9 mouse cellular contexts compared by ENCODE assay signal in the genomic region with DNA sequence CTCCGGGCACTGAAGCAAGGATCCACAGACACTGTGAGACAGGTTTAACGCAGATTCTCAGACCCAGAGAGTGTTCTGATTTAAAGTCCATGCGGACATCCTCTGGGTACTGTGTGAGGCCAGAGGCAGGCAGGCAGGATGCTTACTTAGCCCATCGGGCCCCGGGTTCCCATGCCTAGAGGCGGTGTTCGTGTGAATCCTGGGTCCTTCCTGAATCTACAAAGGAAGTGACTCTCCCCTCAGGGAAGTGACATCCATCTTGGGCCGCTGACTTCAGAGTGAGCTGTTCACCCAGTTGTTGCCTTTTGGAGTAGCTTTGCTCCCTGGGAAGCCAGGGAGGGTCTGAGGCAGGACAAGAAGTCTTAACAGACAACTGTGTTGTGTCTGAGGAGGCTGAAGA. TPM values are rescaled to one million over a fixed set of nuclear protein-coding genes. Genes with fewer than 3 reads are reported as not detected.
DNase-seq lines count a peak whose midpoint lies in the region; ATAC-seq and TF ChIP-seq lines count a peak whose summit lies in the region.
"Had no signal": no experiment of that assay in that cellular context is flagged by ENCODE, and none has a peak within 500 bp of the region (broad histone marks: within the 10 kb centered on the region; RNA-seq: fewer than 3 reads in every experiment).

No protein-coding gene starts in this region.

- DNase-seq in gastrocnemius, adult 2 months: no peak
- no peak for DNase-seq in gastrocnemius, postnatal 36 days
- DNase-seq in midbrain, embryonic 14.5 days: no peak
- DNase-seq in midbrain, embryonic 11.5 days (ENCODE audit: low spot score, missing footprints): no peak
- no peak for DNase-seq in gastrocnemius, adult 8-10 months (ENCODE audit: low spot score in 2 of 2)
- DNase-seq in right cerebral cortex, postnatal 10 days (ENCODE audit: low spot score in 2 of 2): no peak
- DNase-seq: left cerebral cortex, postnatal 4 days had no signal

- H3K27ac ChIP-seq in gastrocnemius, adult 2 months: peak overlapping the region; percentile 77
- 0 out of 2 replicates have a peak overlapping the region, but pooled peaks have one; percentile 1 for H3K27ac ChIP-seq in midbrain, embryonic 14.5 days (replicated peaks; ENCODE audit: low read depth, low read length)
- H3K27ac ChIP-seq in midbrain, embryonic 11.5 days (ENCODE audit: low read depth, low read length): no peak overlapping the region; the same call in 1 of the 2 replicates
- H3K27ac ChIP-seq in limb, embryonic 12.5 days: peak overlapping the region; percentile 29; the same call in 1 of the 2 replicates
- peak overlapping the region; percentile 67; the same call in 1 of the 2 replicates for H3K27ac ChIP-seq in stomach, embryonic 15.5 days

- ATAC-seq in midbrain, embryonic 14.5 days (ENCODE audit: low FRiP score, low TSS enrichment): no peak
- ATAC-seq in midbrain, embryonic 11.5 days (ENCODE audit: low FRiP score): no peak
- ATAC-seq in limb, embryonic 12.5 days (ENCODE audit: insufficient number of reproducible peaks, insufficient read depth, low FRiP score, low TSS enrichment, low read depth): no peak
- no peak for ATAC-seq in stomach, embryonic 15.5 days (ENCODE audit: insufficient read depth, low FRiP score, low read depth)

- WGBS in midbrain, embryonic 14.5 days: 94% methylated on average over 8 of the region's 8 CpGs
- WGBS in midbrain, embryonic 11.5 days: 86% methylated on average over 8 of the region's 8 CpGs
- 79% methylated on average over 8 of the region's 8 CpGs for WGBS in limb, embryonic 12.5 days
- WGBS in stomach, embryonic 15.5 days: 78% methylated on average over 8 of the region's 8 CpGs

- no peaks in the 10 kb centered on the region for H3K9me3 ChIP-seq in midbrain, embryonic 14.5 days (ENCODE audit: control insufficient read depth, low read length)
- H3K9me3 ChIP-seq in midbrain, embryonic 11.5 days (ENCODE audit: control insufficient read depth, low read length): no peaks in the 10 kb centered on the region
- no peaks in the 10 kb centered on the region for H3K9me3 ChIP-seq in limb, embryonic 12.5 days
- H3K9me3 ChIP-seq in stomach, embryonic 15.5 days: no peaks in the 10 kb centered on the region

- H3K4me3 ChIP-seq in gastrocnemius, adult 2 months: peak overlapping the region; percentile 32; the same call in 1 of the 2 replicates
- no peak overlapping the region for H3K4me3 ChIP-seq in midbrain, embryonic 14.5 days (replicated peaks; ENCODE audit: low read depth, low read length)
- no peak overlapping the region for H3K4me3 ChIP-seq in midbrain, embryonic 11.5 days (ENCODE audit: low read depth, low read length)
- no peak overlapping the region for H3K4me3 ChIP-seq in limb, embryonic 12.5 days (replicated peaks)
- no peak overlapping the region for H3K4me3 ChIP-seq in stomach, embryonic 15.5 days (replicated peaks)

- H3K27me3 ChIP-seq in midbrain, embryonic 14.5 days (ENCODE audit: control insufficient read depth, insufficient read depth, low read length): no peaks in the 10 kb centered on the region
- H3K27me3 ChIP-seq in midbrain, embryonic 11.5 days (ENCODE audit: control insufficient read depth, insufficient read depth, low read length): no peaks in the 10 kb centered on the region
- H3K27me3 ChIP-seq in limb, embryonic 12.5 days: no peaks in the 10 kb centered on the region
- H3K27me3 ChIP-seq in stomach, embryonic 15.5 days (replicated peaks): no peaks in the 10 kb centered on the region

- H3K36me3 ChIP-seq in midbrain, embryonic 14.5 days (ENCODE audit: control insufficient read depth, insufficient read depth, low read length): no peaks in the 10 kb centered on the region
- no peaks in the 10 kb centered on the region for H3K36me3 ChIP-seq in midbrain, embryonic 11.5 days (ENCODE audit: control insufficient read depth, insufficient read depth, low read length)
- no peaks in the 10 kb centered on the region for H3K36me3 ChIP-seq in limb, embryonic 12.5 days
- H3K36me3 ChIP-seq in stomach, embryonic 15.5 days: no peaks in the 10 kb centered on the region

- no peak overlapping the region for H3K4me2 ChIP-seq in midbrain, embryonic 14.5 days (ENCODE audit: low read length)
- no peak overlapping the region for H3K4me2 ChIP-seq in midbrain, embryonic 11.5 days
- H3K4me2 ChIP-seq in limb, embryonic 12.5 days: no peak overlapping the region
- H3K4me2 ChIP-seq in stomach, embryonic 15.5 days: no peak overlapping the region

- no peak for TF ChIP-seq CTCF in gastrocnemius, adult 2 months (IDR thresholded peaks at IDR 0.05)

- H3K9ac ChIP-seq in midbrain, embryonic 14.5 days (replicated peaks; ENCODE audit: low read length): no peak overlapping the region
- no peak overlapping the region for H3K9ac ChIP-seq in midbrain, embryonic 11.5 days (ENCODE audit: low read length)
- no peak overlapping the region for H3K9ac ChIP-seq in limb, embryonic 12.5 days (replicated peaks)
- no peak overlapping the region for H3K9ac ChIP-seq in stomach, embryonic 15.5 days

- H3K4me1 ChIP-seq in midbrain, embryonic 14.5 days (ENCODE audit: control insufficient read depth, insufficient read depth, low read length): no peaks in the 10 kb centered on the region
- no peaks in the 10 kb centered on the region for H3K4me1 ChIP-seq in midbrain, embryonic 11.5 days (ENCODE audit: control insufficient read depth, insufficient read depth, low read length)
- H3K4me1 ChIP-seq in limb, embryonic 12.5 days (replicated peaks): no peaks in the 10 kb centered on the region; the same call in 1 of the 2 replicates
- H3K4me1 ChIP-seq in stomach, embryonic 15.5 days: no peaks in the 10 kb centered on the region

- intact Hi-C loops in gastrocnemius, adult 2 months (cut with DNase I): no loop called here
- intact Hi-C loops in gastrocnemius, postnatal 36 days (cut with DNase I): no loop called here

RNA-seq across cellular contexts. Expression of a gene that starts 19.6 kb away (rescaled TPM):
- 1 to 10 TPM; 3.8 to 4.2 TPM for total RNA-seq in gastrocnemius, adult 2 months (2021)
- 1 to 10 TPM; 3.8 to 5.3 TPM for total RNA-seq in gastrocnemius, postnatal 36 days (2021)
- polyA plus RNA-seq in midbrain, embryonic 14.5 days (2014; fragmentation: Nextera tagmentation; extraction: Ambion mirVana): 1.9 and 4.6 TPM in 2 replicates
- polyA plus RNA-seq in midbrain, embryonic 11.5 days (2014; fragmentation: Nextera tagmentation; extraction: Ambion mirVana): 2.8 and 4.8 TPM in 2 replicates
- 3.6 and 3.9 TPM in 2 replicates for polyA plus RNA-seq in limb, embryonic 12.5 days (2016; fragmentation: Nextera tagmentation; extraction: Ambion mirVana)
- polyA plus RNA-seq in stomach, embryonic 15.5 days (2015; fragmentation: Nextera tagmentation; extraction: Ambion mirVana): 5.1 and 6.7 TPM in 2 replicates
- total RNA-seq in gastrocnemius, adult 8-10 months (2022): 1 to 10 TPM; 1.8 to 3.9 (median 2.6) TPM
